Mouse (Mus musculus) limb, embryonic 12.5 days (tissue): ENCODE data around the gene Gm17190. TPM values are rescaled to one million over a fixed set of nuclear protein-coding genes. Genes with fewer than 3 reads are reported as not detected.
"Not testable (repeated sequence)": the region's sequence is repeated elsewhere in the genome, so short reads cannot be mapped to it uniquely, and the experiment has no call there.

Source experiments
- ATAC-seq: fragments of 200-750 bp; cut with Nextera tagmentation; 2 replicates; pipeline ENCODE4 v1.8.0; 2017; ENCODE audit warnings: low read depth, moderate TSS enrichment; ENCODE audit not compliant: insufficient number of reproducible peaks, insufficient read depth, low FRiP score, low TSS enrichment
- H3K27ac ChIP-seq: fragments of 300-500 bp; sonication (generic); 2 replicates; pipeline ENCODE4 v1.5.1; 2016; ENCODE audit warnings: mild to moderate bottlenecking, moderate library complexity
- H3K27me3 ChIP-seq: fragments of 300-500 bp; sonication (generic); 2 replicates; pipeline ENCODE4 v1.6.1; 2016; ENCODE audit warnings: mild to moderate bottlenecking, moderate library complexity
- H3K36me3 ChIP-seq: fragments of 300-500 bp; sonication (generic); 2 replicates; pipeline ENCODE4 v1.6.1; 2016; ENCODE audit warnings: mild to moderate bottlenecking, moderate library complexity
- H3K4me1 ChIP-seq: fragments of 300-500 bp; sonication (generic); replicated peaks from 2 replicates; pipeline ENCODE4 v1.6.1; 2016
- H3K4me2 ChIP-seq: fragments of 300-500 bp; sonication (generic); 2 replicates; pipeline ENCODE4 v1.6.1; 2016; ENCODE audit warnings: mild to moderate bottlenecking, moderate library complexity
- H3K4me3 ChIP-seq: fragments of 300-500 bp; sonication (generic); replicated peaks from 2 replicates; pipeline ENCODE4 v1.5.1; 2016; ENCODE audit warnings: mild to moderate bottlenecking
- H3K9ac ChIP-seq: fragments of 300-500 bp; sonication (generic); replicated peaks from 2 replicates; pipeline ENCODE4 v1.6.1; 2016; ENCODE audit warnings: mild to moderate bottlenecking, moderate library complexity
- H3K9me3 ChIP-seq: fragments of 300-500 bp; sonication (generic); 2 replicates; pipeline ENCODE4 v1.6.1; 2016; ENCODE audit warnings: mild to moderate bottlenecking, moderate library complexity
- WGBS: fragments of 180-500 bp; shearing (Covaris S2); methylation state at CpG from one replicate; pipeline ENCODE4 v1.1.7; 2016; 5-methylcytosine and 5-hydroxymethylcytosine counted together
- polyA plus RNA-seq: library from polyadenylated mRNA; unstranded; fragments of >200 nt; fragmentation: Nextera tagmentation; extraction: Ambion mirVana; gene quantifications from 2 replicates; pipeline ENCODE4 v1.2.1, GENCODE M21; 2016

The Gm17190 gene
- 0.25 TPM in 1 of 2 replicates, not detected in the other for polyA plus RNA-seq

DNA sequence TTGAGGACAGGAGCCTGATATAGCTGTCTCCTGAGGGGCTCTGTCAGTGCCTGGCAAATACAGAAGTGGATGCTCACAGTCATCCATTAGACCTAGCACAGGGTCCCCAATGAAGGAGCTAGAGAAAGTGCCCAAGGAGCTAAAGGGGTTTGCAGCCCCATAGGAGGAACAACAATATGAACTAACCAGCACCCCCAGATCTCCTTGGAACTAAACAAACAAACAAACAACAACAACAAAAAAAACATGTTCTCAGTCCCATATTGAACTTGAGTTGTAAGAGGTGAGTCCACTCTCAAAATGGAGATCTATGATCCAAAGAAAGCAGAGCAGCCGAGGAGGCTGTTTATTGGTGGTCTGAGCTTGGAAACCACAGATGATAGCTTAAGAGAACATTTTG, at the start of gene Gm17190:
Gene Gm17190 (plus strand): TSS at position 301 of the 400 bp plus-strand sequence.
- 88% methylated on average over 1 of the region's 1 CpGs for WGBS
- H3K4me1 ChIP-seq, H3K4me3 ChIP-seq, H3K36me3 ChIP-seq, H3K27me3 ChIP-seq, H3K9ac ChIP-seq, H3K4me2 ChIP-seq, ATAC-seq, H3K9me3 ChIP-seq, H3K27ac ChIP-seq: not testable (repeated sequence)

DNA sequence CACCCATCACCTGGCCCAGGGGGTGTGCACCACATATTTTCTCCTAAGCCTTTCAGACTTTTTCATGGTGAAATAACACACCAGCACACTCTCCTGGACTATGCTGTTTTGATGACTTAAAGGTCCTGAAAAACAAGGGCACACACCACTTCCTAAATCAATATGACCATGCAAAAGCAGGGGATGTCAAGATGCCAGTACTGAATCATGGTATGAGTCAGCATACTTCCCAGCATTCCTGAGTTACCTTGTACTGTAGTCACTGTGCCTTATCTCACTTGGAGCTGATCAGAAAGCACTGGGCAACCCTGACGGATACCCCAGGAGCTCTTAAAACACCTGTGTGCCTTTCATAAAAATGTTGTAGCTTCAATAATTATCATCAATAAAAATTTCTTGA, 42.3 kb upstream of the Gm17190 start:
- no peaks in the 10 kb centered on the region for H3K4me1 ChIP-seq
- H3K9me3 ChIP-seq: no peaks in the 10 kb centered on the region
- no peak overlapping the region for H3K9ac ChIP-seq
- WGBS: 71% methylated on average over 1 of the region's 1 CpGs
- H3K27me3 ChIP-seq: no peaks in the 10 kb centered on the region
- H3K36me3 ChIP-seq: no peaks in the 10 kb centered on the region
- no peak overlapping the region for H3K4me3 ChIP-seq
- no peak overlapping the region for H3K4me2 ChIP-seq
- no peak for ATAC-seq
- no peak overlapping the region for H3K27ac ChIP-seq

DNA sequence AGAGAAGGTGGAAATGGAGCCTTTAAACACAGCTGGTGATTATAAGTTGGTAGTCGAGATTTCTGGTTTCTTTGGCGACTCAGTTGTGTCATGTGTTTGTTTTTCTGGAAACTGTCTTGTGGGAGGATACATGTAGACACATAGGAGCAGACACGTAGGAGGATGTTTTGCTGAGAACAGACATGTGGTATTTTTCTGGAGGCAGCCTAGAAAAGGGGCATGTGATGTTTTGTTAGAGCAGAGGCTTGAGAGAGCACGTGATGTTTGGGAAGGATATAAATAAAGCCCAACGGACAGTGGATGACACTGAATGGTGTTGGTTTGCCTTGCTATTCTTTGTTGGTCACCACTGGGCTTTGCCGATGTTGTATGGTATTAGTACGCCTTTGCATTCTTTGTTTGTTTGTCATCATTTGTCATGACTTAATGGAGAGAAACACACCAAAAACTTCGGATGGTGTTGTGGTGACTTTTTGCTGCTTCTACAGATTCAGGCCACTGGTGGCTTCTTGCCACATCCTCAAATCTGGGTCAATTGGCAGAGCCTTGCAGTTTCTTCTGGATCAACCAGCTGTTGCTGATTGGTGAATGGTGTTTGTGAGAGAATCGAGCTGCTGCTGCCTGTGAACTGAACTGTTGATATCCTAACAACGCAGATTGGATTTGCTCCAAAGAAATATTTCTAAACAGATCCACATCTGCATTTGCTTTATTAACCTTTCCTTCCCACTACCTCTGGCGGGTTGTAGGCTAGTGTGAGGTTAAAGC, 41.4 kb upstream of the Gm17190 start:
- no peaks in the 10 kb centered on the region for H3K36me3 ChIP-seq
- H3K4me2 ChIP-seq: no peak overlapping the region
- WGBS: 82% methylated on average over 11 of the region's 11 CpGs
- H3K4me1 ChIP-seq: no peaks in the 10 kb centered on the region
- no peak overlapping the region for H3K27ac ChIP-seq
- H3K9me3 ChIP-seq: no peaks in the 10 kb centered on the region
- no peak overlapping the region for H3K4me3 ChIP-seq
- H3K9ac ChIP-seq: no peak overlapping the region
- no peaks in the 10 kb centered on the region for H3K27me3 ChIP-seq
- ATAC-seq: no peak

DNA sequence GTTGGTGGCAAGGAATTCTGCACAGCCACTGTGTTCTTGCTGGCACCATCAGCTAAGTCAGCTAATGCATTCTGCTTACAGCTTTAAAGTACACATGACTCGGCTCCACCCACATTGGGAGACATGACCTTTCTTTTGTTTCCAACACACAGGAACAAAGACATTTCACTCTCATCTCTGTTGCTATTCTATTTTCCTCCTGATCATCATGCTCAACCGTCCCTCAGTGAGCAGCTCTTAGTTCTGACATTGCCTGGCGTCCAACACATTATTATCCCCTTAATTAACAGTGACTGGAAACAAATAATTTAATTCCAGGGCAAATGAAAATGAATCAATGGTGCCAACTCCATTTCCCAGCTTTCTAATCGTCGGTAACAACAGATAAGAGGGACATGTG, 36.5 kb upstream of the Gm17190 start:
- H3K4me3 ChIP-seq: no peak overlapping the region
- H3K27ac ChIP-seq: no peak overlapping the region
- no peaks in the 10 kb centered on the region for H3K4me1 ChIP-seq
- no peak for ATAC-seq
- H3K27me3 ChIP-seq: no peaks in the 10 kb centered on the region
- no peak overlapping the region for H3K4me2 ChIP-seq
- no peak overlapping the region for H3K9ac ChIP-seq
- H3K36me3 ChIP-seq: no peaks in the 10 kb centered on the region
- no peaks in the 10 kb centered on the region for H3K9me3 ChIP-seq
- WGBS: 74% methylated on average over 5 of the region's 5 CpGs

DNA sequence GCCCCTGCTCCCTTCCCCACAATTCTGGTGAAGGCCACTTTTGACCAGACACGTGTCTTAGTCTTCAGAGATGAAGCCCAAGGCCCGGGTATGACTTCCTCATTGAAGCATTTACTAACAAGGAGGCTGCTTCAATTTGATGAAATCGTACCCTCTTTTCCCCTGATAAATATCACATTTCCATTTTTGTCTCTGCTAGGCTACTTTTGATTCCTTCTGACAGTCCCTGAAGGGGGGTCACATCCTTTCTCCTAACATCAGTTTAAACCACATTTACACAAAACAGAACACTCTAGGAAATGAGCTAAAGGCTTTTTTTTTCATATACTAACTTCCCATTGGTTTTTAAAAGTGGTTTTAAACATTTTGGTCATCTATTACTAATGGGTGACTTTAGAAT, 29.1 kb upstream of the Gm17190 start:
- Histone ChIP-seq H3K27me3 (no peaks in the 10 kb centered on the region), H3K4me1 (no peaks in the 10 kb centered on the region), H3K4me3 (no peak overlapping the region), H3K9me3 (no peaks in the 10 kb centered on the region), H3K9ac (no peak overlapping the region), H3K36me3 (no peaks in the 10 kb centered on the region), H3K4me2 (no peak overlapping the region), H3K27ac (no peak overlapping the region)
- no peak for ATAC-seq
- 89% methylated on average over 3 of the region's 3 CpGs for WGBS

DNA sequence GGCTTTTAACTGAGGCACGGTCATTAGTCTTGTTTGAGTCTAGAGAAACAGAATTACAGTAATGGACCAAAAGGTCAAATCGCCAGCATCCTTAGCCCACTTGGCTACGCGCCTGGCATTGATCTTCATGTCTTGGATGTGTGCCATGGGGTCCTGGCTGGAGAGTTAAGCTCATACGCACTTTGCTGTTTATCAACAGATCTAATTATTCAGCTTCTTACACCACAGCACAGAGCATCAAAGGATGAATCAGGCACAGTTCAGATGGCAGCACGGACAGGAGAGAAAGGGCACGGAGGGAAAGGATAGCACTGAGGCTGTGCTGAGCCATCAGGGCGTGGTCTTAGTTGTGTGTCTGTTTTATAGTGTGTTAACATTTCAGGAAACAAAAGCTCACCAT, 8.3 kb upstream of the Gm17190 start:
- no peaks in the 10 kb centered on the region for H3K27me3 ChIP-seq
- no peak for ATAC-seq
- 78% methylated on average over 8 of the region's 8 CpGs for WGBS
- H3K4me1 ChIP-seq: 0 out of 2 replicates have a peak, but pooled peaks cover 3% of the 10 kb centered on the region
- H3K4me2 ChIP-seq: no peak overlapping the region
- no peak overlapping the region for H3K9ac ChIP-seq
- H3K4me3 ChIP-seq: no peak overlapping the region
- H3K27ac ChIP-seq: no peak overlapping the region
- no peaks in the 10 kb centered on the region for H3K9me3 ChIP-seq
- no peaks in the 10 kb centered on the region for H3K36me3 ChIP-seq

DNA sequence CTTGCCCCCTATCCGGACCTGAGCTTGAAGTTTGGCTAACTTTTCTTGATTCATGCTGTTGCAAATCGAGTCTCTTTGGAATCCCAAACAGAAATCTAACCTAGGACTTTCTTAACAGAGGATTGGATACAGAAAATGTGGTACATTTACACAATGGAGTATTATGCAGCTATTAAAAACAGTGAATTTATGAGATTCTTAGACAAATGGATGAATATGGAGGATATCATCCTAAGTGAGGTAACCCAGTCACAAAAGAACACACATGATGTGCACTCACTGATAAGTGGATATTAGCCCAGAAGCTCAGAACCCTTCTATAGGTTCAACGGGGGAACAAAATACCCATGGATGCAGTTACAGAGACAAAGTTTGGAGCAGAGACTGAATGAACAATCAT, 578 bp upstream of the Gm17190 start, which contains the start of gene Gm20075:
Gene Gm20075 (minus strand): TSS at position 101 of the 400 bp plus-strand sequence.
- H3K9me3 ChIP-seq, H3K27me3 ChIP-seq, H3K4me2 ChIP-seq, H3K4me1 ChIP-seq, ATAC-seq, H3K4me3 ChIP-seq, H3K36me3 ChIP-seq, H3K9ac ChIP-seq, H3K27ac ChIP-seq: not testable (repeated sequence)
- WGBS: 87% methylated on average over 3 of the region's 3 CpGs

DNA sequence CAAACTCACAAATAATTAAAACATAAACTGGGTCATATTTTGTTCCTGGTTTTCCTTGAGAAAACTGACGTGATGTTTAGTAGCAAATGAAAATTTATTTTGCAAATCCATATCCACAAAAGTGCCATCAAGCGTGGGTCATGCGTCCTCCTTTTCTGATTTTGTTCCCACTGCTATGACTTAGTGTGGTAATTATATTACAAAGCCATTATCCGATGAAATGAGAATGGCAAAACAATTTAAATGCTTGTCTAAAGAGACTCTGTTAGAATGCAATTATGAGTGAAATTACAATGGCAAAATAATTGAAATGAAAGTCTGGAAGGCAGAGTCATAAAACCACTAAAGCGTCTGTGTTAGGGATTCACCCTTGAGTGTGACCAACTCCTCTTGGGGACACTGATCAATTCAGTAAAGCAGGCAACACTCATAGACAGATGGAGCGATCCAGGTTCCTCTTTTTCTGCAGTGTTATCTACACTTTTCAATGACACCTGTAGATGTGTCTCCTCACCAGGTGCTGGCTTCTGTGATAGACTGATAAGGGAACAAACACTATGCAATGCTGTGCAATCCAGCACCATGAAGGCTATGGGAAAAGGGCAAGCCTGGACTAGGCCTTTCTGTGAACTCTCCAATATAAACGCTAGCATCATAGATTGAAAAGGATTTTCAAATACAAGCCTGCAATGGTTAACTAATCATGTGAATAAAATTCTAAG, 3.9 kb downstream of the Gm17190 start:
- no peak for ATAC-seq
- 90% methylated on average over 7 of the region's 7 CpGs for WGBS

DNA sequence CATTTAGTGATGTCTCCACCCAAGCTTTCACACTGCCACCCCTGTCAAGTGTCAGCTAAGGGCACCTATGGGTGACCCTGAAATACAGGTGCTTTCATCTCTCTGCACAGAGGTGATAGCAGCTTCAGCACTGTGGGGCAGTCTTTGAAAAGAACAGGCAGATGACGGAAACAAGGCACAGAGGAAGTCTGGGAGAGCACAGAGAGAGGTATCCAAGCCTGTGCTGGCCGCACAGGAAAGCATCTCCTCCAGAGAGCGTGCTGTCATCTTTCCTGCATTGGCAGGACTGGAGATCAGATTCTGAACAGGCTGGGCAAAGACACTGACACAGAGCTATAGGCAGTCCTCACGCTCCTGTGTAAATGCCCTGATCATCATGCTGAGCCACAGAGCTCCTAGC, 9.1 kb downstream of the Gm17190 start:
- Histone ChIP-seq H3K4me1 (no peaks in the 10 kb centered on the region), H3K36me3 (no peaks in the 10 kb centered on the region), H3K9ac (no peak overlapping the region), H3K4me3 (no peak overlapping the region), H3K4me2 (no peak overlapping the region), H3K27me3 (no peaks in the 10 kb centered on the region), H3K27ac (no peak overlapping the region), H3K9me3 (no peaks in the 10 kb centered on the region)
- WGBS: 78% methylated on average over 4 of the region's 4 CpGs
- no peak for ATAC-seq

More for the DNA sequence above, 3.9 kb downstream of the Gm17190 start:
- no peak overlapping the region for H3K4me2 ChIP-seq
- H3K4me1 ChIP-seq: no peaks in the 10 kb centered on the region
- H3K9ac ChIP-seq: no peak overlapping the region
- H3K4me3 ChIP-seq: no peak overlapping the region
- no peaks in the 10 kb centered on the region for H3K9me3 ChIP-seq
- no peak overlapping the region for H3K27ac ChIP-seq
- H3K36me3 ChIP-seq: no peaks in the 10 kb centered on the region
- H3K27me3 ChIP-seq: no peaks in the 10 kb centered on the region

DNA sequence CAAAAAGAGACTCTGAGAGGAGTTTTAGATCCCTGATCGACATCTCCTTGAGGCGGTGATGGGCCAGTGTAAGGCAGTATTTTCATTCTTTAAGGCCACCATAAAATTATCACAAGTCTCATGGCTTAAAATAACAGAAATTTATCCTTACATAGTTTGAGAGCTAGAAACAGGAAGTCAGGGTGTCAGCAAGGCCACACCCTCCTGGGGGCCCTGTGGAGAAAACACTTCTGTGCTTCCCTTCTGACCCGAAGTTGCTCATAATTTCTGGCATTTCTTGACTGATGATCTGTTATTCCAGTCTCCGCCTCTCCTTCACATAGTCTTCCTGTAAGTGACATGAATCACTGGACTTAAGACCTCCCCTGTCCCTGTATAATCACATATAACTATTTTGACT, 24.5 kb downstream of the Gm17190 start:
- no peaks in the 10 kb centered on the region for H3K27me3 ChIP-seq
- 79% methylated on average over 4 of the region's 4 CpGs for WGBS
- no peaks in the 10 kb centered on the region for H3K9me3 ChIP-seq
- H3K4me3 ChIP-seq: no peak overlapping the region
- no peak for ATAC-seq
- H3K27ac ChIP-seq: no peak overlapping the region
- no peaks in the 10 kb centered on the region for H3K4me1 ChIP-seq
- H3K36me3 ChIP-seq: no peaks in the 10 kb centered on the region
- H3K9ac ChIP-seq: no peak overlapping the region
- H3K4me2 ChIP-seq: no peak overlapping the region

DNA sequence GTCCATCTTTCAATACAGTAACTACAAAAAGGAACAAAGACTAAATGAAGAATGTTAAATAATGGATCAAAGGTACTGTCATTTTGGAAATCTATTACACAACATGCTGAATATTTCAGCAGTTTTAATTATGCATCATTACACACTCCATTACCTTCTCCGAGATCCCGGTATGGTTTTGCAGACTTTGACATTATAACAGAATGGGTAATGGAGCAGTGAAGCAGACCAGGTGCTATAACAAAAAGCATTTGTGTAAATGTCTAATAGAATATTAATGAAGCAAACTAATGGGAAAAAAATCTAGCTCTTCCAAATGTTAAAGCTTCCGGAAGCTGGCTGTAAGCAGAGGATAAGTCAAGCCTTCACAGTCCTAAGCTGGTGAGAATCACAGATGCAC, 28.9 kb downstream of the Gm17190 start:
- no peak overlapping the region for H3K9ac ChIP-seq
- no peak for ATAC-seq
- no peaks in the 10 kb centered on the region for H3K36me3 ChIP-seq
- no peaks in the 10 kb centered on the region for H3K4me1 ChIP-seq
- no peak overlapping the region for H3K4me3 ChIP-seq
- WGBS: 87% methylated on average over 3 of the region's 3 CpGs
- H3K9me3 ChIP-seq: no peaks in the 10 kb centered on the region
- H3K27me3 ChIP-seq: no peaks in the 10 kb centered on the region
- no peak overlapping the region for H3K27ac ChIP-seq
- no peak overlapping the region for H3K4me2 ChIP-seq
